Mouse (Mus musculus) CD8-positive naive resting alpha-beta T cell, adult 2 months (primary cell): ENCODE results near the gene Skap1.

Experiments
- DNase-seq, 2 experiments: peaks; one replicate each; pipeline ENCODE4 v3.0.0; 2022; ENCODE audit warnings: low read depth in 2 of 2, low spot score in 2 of 2

Gene Skap1

DNA sequence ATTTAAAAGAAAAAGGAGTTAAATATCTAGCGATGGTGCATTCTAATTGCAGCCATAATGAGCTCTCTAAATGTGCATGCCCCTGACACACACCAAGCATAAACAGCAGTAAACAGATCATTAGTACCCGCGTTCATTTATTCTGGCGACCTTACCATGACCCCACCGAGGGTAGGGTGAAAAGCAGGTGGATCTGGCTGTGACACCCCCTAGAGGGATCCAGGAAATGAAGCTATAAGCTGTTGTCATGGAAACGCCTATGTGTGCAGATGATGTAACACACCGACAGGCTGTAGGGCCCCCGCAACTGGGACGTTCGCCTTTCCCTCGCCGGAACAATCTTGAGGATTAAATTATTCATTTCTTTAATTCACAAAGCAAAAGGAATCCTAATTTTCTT lies 277.6 kb downstream of the Skap1 start:
- DNase-seq: no peak

DNA sequence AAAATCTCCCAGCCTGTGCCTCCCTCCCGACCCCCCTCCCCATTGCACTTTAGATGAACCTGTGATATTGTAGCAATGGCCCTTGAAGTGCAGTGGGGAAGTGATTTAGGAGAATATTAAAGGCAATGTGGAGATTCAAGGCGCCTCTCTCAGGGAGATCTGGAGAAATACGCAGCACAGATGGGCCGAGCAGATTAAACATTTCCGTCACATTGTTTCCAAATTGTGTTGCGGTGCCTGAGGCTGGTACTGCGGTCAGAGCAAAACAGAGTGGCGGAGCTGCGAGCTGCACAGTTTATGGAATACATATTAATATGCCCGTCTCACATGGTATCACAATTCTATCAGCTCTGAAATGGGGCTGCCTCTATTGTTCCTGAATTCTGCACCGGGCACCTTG lies 278.6 kb downstream of the Skap1 start:
- no peak for DNase-seq

DNA sequence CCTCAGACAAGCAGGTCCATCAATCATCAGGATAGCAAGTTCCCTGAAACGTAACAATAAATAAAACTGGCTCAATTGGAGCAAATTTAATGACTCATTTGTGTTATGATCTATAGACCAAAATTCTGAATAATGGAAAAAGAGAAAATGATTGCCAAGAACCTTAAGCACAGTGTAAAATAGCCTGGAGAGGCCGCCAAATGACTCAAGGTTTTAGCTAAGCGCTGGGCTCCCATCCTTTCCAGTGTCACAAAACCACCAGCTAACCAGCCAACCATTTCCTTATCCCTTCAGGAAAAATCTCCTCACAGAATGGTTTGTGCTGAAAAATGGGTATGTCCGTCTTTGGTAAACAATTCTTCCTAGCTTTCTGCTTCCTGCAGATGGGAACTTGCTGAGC lies 279.5 kb downstream of the Skap1 start:
- no peak for DNase-seq

DNA sequence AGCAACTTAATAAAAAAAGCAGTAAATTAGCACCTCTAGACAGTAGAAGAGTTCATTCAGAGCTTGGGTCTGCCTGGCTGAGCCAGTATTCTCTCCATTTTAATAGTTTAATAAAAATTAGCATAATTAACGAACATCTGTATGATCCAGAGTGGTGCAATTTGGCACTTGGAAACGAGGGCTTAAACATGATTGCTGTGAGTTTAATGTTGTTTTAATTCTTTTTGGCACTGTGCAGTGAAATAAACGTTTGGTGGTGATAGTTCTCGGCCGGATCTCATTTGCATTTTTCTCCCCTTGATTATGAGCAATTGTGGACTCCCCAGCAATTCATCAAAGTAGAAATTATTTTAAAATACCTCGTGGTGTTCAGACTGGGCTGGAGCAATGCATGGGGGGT lies 282.3 kb downstream of the Skap1 start:
- no peak for DNase-seq

DNA sequence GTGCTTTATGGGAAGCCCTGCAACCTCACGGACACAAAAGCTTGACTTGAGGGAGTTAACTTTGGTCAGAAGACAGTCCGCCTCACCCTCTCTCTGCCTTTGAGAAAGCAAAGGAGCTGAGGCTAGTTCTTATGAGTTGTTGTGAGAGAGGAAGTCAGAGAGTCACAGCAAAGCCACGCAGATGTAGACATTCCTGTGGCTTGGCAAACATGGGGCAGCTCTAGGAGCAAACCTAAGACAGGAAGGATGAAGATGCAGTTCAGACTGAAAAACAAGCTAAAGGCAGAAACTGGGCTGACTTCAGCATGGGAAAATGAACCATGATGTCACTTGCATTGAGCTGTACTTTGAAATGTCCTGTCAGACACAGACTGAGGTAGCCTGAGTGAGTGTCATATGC lies 283.2 kb downstream of the Skap1 start:
- DNase-seq: no peak

DNA sequence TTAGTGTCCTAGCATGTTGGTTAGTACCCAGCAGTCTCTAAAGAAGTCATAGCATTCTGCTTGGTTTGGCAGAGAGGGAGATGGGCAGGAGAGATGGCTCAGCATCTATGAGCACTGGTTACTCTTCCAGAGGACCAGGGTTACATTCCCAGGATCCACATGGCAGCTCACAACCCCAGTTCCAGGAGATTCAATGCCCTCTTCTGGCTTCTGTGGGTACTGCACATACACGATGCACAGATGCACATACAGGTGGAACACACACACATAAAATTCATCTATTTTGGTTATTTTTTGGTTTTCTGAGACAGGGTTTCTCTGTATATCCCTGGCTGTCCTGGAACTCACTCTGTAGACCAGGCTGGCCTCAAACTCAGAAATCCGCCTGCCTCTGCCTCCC lies 290.9 kb downstream of the Skap1 start:
- DNase-seq: no peak

DNA sequence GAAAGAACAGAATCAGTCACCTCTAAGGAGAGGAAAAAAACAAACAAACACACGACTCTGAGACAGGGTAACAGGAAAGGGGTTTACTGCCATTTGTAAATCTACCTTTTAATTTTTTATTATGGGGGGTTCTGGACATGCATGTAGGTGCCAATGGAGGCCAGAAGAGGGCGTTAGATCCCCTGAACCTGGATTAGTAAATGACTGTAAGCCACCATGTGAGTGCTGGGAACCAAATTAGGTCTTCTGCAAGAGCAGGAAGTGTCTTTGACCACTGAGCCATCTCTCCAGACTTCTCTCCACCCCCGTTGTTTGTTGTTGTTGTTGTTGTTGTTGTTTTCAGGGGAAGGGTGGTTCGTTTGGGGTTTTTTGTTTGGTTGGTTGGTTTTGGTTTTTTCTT lies 293.0 kb downstream of the Skap1 start:
- DNase-seq: no peak

DNA sequence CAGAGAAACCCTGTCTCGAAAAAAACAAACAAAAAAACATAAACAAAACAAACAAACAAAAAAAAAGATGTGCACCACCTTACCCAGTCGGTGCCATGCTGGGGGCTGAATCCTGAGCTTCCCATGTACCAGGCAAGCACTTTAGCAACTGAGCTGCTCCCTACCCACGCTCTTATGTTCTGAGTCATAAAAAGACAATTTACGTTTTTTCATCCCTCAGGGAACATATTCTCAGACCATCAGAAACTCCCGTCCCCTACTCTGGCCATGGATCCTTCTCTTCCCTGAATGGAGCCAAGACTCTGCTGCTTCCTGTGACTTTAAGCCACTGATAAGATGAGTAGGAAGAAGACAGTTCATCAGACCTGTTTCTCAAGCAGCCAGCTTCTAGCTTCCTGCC lies 294.0 kb downstream of the Skap1 start:
- no peak for DNase-seq

DNA sequence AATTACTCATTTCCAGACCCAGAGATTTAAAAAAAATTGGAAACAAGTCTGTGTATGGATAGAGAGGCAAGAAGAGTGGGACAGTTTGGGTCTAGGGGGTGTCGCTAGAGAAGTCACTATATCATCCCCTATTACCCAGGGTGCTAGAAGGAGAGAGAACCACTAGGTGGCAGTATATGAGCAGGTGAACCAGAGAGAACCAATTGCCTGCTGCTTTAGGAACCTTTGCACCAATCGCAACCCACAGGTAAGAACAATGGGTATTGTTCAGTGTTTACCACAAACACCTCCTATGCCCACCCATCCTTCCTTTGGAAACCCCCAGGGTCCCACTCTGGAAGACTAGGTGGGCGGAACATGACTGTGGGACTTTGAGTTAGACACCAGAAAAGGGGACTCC lies 295.6 kb downstream of the Skap1 start:
- DNase-seq: peak; percentile 52 to 63

DNA sequence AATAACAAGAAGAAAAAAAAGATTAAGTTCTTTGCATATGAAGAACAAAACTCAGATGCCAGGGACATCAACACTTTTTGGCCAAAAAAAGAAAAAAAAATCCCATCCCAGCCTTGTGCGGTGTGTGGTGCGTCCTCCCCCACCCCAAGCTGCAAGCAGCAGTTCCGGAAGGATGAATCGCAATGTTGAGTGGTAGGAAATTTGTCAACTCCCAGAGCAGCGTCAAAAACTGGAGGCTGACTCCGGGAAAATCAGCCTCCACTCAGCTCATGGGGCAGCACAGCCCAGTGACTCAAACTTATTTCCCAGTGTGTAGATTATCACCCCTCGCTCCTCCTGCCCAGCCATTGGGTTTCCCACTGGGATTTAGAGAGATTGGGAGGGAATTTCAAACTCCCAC lies 297.6 kb downstream of the Skap1 start:
- DNase-seq: no peak

DNA sequence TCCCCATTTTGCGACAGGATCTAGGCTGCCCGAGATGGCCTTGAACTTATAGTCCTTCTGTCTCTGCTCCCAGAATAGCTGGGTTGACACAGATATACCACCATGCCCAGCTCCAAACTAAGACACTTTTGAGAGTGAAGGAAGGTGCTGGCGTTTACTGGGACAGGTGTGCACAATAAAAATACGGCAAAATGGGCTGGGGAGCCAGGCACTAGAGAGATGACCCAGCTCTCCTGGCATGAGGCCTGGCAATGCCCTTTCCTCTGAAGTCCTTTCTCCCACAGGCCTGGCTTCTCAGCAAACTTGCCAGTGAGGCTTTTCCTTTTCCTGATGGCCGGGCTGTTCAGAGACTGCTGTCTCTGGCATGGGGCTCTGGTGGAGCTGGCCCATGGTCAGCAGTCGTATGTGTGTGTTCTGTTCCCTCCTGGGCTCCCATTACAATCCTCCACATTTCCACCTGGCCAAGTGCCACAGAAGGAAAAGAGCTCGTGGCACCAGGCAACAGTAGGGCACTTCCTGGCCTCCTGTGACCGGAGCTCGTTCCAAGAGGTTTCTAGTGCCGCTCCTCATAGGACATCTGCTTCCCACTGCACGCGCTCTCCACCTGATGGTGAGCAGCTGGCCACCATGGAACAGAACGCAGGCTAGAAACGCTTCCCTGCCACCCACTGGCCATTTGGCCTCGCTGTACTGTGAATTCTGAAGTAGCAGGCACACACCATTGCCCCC lies 298.5 kb downstream of the Skap1 start:
- no peak for DNase-seq

DNA sequence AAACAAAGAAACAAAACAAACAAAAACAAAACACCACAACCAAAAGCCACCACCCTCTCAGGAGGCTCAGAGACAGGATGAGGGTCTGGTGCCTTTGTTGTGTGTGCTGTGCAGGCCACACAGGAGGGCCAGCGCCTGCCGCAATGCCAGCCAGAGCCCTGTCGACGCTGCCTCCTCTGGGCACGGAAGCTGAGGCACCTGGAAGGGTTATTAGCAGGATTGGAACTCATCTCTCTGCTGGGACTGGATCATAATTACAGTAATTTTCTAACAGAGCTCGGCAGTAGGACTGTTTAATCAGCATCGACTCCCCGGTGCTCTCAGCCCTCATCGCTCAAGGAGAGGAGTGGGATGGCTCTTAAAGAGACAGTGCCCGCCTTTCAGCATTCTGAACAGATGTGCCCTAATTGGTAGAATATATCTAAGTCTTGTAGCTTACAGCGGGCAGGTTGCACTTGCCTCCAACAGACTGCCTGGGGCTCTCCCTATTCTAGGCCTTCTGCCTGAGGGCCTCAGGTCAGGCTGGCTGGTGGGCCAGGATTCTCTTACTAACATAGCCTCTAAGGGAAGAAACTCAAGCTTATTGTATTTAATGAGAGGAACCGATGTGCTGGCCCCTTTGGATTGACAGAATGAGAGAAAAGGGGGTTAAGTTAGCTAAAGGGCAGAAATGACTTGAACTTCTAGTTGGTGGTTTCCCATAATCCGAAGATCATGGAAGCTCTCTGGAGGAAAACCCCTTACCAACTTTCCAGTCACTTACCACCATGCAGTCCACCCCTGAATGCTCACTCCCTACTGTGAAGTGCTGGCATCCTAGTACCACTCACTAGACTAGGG lies 300.3 kb downstream of the Skap1 start:
- no peak for DNase-seq

DNA sequence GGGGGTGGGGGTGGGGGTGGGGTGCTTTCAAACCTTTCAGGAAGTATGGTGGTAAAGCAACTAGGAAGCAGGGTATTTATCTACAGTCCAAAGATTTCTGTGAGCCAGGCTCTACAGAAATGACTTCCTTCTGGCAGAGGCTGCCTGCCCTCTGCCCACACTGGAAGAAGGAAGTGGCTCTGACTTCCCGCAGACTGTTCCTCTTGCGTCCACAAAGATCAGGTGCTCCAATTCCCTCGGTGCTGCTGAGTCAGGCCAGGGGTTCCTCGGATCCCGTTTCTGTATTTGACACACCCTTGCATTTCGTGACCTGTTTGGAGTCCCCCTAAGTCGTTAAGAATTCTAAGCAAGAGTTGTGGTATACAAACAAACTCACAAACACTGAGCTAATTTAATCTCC lies 301.3 kb downstream of the Skap1 start:
- DNase-seq: no peak

DNA sequence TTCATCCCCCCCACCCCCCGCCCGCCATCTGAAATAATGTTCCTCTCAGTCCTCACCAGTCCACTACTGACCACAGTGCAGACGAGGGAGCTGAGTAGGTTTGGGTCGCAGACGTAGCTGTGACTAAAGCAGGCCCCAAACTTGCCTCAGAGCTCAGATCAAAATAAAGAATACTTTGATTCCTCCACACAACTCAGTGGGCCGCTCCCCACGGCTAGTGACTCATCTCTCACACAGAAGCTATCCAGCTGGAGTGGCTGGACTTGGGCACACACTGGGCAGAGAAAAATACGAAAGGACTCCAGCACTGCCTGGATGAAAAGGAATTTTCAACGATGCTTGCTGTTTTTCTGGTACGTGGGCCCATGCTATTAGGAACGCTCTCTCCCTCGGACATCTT lies 302.2 kb downstream of the Skap1 start:
- DNase-seq: no peak

DNA sequence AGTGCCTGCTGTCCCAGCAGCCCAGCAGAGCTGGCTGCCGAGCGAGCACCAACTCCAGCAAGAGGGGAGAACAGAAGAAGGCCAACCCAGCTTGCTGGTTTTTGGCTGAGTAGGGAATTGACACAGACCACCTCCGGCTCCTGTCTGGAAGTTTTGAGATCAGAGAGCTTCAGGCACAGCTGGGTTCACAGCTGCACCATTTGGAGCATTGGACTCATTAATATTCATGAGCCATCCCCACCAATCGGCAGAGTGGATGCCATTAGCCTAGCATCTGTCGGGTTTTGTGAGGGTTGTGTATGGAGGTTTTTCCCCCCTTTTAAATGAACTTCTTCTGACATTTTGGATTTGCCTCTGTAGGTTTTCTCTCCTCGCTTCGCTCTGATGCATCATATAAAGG lies 302.7 kb downstream of the Skap1 start:
- no peak for DNase-seq

DNA sequence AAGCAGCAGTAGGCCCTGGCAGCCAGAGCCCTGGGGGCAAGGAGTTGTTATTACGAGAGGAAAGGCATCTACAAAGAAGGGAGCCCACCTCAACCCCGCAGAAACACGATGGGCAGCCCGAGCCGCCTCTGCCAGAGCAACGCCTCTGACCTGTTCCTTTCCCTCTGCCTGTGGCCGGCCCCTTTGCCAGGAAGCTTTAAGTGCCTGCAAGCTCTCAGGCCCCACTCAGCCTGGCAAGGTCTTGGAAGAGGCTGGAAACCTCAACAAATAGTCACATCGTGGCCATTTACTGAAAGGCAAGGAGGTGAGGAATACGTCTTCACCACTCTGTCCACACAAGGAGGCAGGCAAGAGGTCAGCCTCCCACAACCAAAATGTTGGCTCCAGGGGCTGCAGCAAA lies 303.8 kb downstream of the Skap1 start:
- no peak for DNase-seq

DNA sequence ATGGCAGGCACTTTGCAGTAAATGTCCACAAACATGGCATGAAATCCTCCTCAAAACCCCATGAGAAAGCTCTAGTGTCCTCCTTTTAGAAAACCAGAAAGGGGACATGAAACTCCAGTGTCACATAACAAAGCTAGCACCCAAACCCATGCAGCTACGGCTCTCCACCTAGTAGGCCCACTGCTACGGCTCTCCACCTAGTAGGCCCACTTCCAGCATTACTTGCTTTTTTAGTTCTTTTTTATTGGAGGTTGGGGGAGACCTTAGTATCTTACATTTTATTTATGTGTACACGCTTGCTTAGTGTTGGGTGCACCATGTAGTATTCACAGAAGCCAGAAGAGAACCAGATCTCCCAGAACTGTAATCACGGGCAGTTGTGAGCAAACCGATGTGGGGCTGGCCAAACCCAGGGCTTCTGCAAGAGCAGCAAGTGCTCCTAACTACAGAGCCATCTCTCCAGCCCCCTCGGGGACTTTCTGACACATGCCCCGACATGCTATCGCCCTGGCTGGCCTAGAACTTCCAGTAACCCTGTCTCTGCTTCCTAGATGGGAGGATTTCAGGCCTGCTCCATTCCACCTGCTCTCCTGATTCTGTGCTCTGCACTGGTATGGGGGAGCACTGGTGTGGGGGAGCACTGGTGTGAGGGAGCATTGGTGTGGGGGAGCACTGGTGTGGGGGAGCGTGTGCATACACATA lies 307.0 kb downstream of the Skap1 start:
- no peak for DNase-seq

DNA sequence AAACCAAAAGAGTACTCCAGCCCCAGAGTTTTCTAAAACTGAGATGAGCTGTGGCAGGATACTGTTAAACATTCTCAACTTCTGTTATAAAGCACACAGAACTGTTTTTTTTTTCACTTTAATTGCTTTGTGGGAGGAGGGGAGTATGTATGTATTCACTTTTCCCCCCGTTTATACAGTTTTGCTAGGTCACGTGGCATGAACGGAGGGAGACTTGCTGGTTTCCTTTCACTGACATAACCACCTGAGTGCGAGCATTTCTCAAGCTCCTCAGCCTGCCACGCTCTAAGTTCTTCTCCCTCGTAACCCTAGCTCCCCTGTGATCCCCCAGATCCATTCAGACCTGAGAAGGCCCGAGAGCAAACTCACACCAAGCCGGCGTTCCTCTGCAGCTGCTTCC lies 308.0 kb downstream of the Skap1 start:
- no peak for DNase-seq

DNA sequence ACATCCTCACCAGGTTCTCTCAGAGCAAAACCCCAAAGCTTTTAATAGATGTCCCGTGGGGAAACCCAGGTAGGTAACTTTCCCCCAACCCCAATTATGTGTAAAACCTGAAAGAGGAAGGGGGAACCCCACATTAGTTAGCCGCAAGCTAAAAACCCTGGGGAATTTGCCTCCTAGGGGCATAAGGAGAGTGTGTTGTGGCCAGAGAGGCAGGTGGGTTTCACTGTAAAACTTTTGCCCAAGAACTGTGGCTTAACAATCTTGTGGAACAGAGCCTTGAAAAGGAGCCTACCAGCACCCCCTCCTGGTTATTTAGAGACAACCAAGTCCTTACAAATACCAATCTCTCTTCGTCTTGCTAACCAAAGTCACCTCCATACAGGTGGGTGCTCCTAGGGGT lies 310.1 kb downstream of the Skap1 start:
- no peak for DNase-seq

DNA sequence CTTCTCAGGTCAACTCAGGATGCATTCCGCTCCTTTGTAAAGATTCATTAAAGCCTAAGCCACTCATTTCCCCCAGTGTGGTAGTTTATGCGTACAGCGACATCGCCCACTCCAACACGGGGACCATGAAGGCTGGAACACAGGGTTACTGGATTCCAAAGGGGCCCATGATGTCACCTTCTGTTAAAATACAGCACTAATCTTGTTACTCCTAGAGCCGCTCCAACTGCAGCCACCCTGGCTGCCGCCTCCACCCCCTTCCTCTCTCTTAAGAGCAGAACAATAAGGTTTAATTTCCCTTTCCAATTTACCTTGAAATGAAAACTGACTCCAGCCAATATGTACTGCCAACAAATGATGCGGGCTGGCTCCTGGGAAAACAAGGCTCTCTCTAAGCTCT lies 310.7 kb downstream of the Skap1 start:
- no peak for DNase-seq

DNA sequence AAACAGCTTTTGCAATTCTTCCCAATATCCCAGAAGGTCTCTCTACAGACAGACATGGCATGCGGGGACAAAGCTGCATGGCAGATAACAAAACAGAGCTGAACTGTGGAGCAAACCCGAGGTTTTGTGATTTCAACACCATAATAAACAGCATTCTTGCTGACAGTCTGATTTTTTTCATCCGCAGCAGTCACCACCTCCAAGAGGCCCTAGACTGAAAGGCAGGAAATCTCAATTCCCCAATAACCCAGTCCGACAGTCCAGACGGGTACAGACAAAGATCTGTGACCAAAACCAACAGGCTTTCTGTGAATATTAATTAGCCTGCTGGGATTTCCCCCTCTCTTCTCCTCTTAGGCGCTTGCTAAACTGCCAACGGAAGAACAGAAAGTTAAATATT lies 311.3 kb downstream of the Skap1 start:
- DNase-seq: no peak

DNA sequence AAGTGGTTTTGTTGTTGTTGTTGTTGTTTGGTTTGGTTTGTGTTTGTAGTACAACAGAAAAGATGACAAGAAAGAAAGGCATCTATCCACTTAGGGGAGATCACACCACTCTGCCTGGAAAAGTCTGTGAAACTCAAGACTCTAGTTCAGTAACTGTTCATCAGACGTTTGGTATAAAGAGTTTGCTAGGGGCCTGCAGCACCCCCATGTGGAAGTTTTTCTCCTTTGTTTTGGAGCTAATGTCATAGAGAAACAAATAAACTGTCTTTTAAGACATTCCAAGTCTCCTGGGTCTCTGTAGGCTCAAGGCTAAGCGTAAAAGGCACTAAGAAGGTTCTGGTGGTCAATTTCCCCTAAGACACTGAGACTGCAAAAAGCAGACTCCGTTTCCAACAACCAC lies 311.7 kb downstream of the Skap1 start:
- no peak for DNase-seq
